Mouse (Mus musculus) ovary, postnatal 14 days (tissue): Measurements from ENCODE around the gene Gab1.

Experiments
- DNase-seq: peaks from one replicate; pipeline ENCODE4 v3.0.0; 2022; ENCODE audit warnings: low spot score

The Gab1 gene

DNA sequence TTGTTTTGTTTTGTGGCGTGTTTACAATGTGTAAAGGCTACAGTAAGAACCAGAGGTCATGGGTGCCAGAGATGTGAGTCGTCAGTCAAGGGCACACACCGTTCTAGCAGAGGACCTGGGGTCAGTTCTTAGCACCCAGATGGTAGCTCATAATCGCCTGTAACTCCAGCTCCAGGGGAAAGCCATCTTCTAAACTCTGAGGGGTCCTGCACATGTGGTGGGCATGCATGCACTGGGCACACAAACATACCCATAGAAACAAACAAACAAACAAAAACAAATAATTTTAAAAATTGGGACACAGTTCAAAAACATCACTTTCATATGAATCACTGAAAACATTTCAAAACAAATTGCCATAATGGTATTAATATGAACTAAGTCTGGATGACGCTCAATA, 69.9 kb downstream of the Gab1 start:
- DNase-seq: no peak

DNA sequence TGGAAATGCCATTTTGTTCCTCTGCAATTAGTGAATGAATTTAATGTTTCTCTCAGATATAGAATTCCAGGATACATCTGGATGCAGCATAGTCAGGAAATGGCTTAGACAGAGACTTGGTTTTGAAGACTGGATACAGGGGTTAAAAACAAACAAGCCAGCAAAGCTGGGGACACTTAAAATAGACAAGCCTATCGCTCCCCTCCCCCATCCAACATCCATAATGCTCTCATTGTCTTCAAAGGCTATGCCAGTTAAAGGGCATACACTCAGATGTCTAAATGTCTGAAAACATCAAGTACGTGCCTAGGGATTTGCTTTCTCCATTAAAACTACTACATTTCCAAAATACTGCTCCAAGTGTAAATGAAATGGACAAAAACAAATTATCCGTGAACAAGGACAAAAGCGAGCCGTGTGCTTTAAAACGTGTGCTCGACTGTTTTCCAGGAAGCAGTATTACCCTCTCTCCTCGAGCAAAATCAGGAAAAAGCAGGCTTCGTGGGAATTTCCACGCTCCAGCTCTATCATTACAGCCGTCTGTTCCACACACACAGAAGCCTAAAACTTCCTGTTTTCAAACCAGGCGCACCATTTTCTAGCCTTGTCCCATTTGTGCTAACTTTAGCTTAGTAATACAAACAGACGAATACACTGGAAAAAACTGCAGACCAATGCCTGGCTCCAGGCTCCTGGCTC, 72.4 kb downstream of the Gab1 start:
- DNase-seq: no peak

DNA sequence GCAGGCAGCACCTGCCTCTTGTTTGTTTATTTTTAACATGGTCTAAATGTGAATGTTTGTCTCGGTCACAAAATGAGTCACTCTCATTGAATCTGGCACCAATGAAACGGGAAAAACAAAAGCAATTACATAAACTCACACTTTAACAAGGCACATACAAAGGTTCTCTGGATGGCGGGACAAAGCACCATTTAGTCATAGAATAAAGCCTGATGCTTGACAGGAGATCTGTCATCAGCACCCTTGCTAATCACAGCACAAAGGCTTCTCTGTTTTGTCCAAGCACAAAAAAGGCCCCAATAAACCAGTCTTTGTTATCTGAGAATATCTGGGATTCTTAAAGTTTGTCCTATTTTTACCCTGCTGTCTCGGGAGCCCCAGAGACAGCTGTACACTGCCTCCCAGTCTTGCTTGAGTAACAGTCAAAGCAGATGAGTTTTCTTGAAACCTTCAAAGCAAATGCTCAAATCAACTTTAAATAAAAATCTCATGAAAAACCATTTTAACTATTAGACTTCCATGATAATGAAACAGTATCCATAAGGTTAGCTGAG, 76.2 kb downstream of the Gab1 start:
- DNase-seq: no peak

DNA sequence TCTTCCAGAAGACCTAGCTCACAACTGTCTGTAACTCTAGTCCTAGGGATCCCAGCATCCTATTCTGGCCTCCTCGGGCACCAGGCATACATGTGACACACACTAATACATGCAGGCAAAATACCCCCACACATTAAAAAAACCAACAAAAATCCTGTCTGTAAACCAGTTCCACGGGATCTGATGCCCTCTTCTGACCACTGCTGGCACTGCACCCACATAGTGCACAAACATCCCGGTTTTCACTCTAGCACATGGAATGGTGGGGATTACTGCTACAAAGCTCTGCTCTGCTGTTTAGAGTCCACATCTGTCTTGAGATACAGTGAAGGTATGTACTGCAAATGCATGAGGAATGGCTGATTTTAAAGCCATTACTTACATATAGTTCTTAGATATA, 81.5 kb downstream of the Gab1 start:
- DNase-seq: no peak

DNA sequence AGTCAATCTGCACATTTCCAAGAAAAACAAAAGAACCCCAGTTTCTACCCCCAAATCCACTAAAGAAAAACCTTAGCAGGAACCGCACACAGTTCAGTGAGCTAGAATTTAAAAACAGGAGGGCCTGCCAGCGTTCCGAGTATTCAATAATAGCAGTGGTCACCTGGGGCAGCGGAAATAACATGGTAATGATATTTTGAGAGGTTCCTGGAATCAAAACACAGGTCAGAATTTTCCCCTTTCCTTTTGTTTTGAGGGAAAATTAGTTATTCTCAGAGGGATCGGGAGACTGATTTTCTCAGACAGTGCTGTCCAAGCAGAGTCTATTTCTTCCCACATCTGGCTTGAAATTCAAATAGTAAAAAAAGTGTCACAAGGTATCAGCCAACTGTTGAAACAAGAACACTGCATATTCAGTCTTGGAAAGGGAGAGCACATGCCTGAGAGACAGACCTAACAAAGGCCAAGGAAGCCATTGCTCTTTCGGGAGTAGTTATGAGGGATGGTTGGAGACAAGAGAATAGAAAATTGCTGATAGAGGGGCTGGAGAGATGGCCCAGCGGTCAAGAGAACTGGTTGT, 82.0 kb downstream of the Gab1 start:
- no peak for DNase-seq

DNA sequence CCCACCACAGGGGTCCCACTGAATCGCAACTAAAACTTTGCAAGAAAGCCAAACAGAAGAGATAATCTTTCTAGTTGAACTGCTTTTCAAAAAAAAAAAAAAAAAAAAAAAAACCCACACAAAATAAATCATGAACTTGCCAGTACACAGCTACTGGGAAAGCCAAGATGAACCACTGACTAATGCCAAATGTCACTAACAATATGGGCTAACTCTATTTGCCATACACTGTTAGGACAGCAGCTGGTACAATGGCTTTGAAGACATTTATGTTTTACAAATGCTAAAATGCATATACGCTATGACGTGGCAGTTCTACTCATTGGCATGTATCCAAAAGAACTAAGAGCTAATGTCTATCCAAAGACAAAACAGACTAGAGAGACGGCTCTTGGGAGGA, 84.2 kb downstream of the Gab1 start:
- DNase-seq: no peak

DNA sequence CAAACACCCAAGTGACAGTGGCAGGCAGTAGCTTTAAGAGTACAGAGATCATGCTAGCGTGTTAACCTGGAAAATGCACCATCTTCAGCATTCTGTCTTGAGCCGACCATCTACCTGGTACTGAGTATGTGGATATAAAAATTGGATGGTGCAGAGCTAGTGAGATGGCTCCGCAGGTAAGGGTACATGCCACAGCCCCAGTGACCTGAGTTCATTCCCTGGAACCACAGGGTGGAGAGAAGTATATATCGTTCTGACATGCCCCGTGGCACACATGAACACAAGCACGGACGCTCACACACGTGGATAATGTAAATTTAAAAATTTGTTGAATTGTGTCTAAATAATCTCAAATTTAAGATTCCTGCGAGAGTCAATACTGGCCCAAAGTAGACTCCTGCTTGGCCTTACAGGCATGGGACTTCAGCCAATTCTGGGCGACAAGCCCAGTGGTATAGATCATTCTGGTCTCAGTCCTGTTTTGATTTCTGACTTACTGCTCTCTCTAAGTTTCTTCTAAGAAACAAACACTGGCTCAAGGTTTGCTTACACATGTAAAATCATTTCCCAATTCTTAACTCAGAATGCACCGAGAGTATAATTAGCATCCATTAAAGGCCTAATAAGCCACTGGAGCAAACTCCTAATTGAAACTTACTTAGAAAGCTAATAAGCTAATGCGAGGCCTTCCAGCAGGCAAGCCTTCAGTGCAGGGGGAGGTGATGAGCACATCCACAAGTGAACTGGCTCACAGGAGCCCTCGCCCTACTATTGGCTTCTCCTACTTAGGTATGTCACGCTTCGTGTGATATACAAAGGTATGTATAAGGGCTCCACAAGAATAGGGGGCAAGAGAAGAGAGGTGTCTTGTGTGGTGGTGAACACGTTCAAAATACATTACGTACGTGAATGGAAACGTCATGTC, 85.5 kb downstream of the Gab1 start:
- no peak for DNase-seq

DNA sequence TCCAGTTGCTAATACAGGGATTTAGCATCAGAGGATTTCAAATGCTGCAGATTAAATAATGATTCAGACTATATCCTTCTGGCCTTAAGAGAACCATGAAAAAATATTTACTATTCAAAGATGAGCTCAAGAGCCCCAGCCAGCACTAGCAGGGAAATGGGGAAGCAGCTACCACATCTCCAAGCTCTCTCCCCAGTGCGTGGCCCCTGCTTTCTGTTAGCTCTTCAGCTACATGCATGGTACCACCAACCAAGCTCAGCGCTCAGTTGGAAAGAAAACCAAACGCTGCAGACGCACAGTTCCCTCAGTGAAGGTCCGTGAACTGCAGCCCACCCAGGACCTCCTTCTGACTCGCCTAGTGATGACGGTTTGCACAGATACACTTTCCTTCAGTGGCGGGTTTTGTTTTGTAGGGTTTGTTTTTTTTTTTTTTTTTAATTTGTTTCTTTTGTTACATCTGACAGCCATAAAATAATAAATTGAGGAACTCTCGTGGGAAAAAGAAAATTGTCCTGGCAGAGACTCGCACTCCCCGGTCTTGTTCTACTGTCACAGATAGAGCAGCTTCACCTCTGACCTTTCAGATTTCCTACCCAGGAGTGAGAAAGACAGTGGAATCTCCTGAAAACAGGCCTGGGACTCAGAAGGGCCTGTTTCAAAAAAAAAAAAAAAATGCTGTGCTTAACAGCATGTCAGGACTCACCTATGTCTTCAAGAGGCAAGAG, 86.4 kb downstream of the Gab1 start:
- no peak for DNase-seq

DNA sequence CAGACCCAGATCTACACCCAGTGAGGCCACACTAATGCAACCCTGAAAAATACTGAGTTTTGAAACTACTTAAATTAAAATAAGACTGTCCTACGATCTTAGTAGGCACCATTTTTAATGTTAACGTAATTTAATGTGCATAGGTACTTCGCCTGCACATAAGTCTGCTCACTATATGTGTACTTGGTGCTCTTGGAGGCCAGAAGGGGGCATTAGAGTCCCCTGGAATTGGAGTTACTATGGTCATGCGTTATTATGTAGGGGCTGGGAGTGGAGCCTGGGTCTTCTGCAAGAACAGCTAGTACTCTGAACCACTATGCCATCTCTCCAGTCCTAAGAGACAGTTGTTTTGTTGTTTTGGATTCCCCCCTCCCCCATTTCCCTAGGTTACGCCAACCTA, 88.1 kb downstream of the Gab1 start:
- DNase-seq: no peak

DNA sequence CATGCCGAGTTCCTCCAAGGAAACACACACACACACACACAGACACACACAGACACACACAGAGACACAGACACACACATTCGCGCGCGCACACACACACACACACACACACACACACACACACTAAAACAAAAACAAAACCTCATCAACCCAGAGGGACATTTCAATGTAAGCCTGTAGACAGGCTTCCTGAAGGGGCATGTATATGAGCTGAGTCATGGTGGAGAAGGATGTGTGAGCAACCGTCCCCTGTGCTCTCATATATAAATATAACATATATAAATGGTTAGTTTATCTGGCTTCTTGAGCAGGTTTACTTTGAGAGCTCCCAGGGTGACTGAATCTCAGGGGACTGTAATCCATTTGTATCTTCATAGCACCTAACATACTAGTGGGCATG, 91.0 kb downstream of the Gab1 start:
- DNase-seq: no peak

DNA sequence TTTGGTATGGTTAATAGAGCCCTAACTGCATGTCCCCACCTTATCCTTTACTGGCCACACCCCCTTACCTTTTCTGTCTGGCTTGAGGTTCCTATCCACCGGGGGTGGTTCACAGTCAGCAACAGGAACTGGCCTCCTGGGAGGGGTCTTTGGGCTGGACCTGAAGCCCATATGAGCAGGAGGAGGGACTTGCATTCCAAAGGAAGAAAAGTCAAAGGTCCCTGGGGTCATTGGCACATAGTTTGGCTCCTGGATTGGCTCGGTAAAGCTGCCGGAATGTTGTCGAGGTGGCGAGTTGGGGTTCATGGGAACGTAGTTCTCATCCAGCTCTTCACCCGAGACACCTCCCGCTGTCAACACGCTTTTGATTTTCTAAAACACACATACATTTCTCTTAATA, 95.8 kb downstream of the Gab1 start:
- no peak for DNase-seq

DNA sequence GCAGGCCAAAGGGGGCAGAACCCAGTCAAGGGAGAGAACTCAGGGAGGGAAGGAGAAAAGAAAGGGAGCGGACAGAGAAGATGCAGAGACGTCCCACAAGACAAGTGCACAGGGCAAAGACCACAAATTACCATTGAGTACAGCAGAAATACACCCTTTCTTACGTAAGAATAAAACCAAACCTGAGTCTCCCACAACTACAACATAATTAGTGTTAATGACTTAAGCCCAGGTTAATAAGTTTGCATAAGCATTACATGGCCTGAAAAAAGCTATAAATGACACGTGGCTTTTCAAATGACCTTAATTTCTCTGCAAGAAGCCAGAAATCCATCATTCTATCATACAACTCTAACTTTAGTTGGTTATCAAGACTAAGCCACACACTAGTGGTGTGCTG, 97.0 kb downstream of the Gab1 start:
- DNase-seq: no peak

DNA sequence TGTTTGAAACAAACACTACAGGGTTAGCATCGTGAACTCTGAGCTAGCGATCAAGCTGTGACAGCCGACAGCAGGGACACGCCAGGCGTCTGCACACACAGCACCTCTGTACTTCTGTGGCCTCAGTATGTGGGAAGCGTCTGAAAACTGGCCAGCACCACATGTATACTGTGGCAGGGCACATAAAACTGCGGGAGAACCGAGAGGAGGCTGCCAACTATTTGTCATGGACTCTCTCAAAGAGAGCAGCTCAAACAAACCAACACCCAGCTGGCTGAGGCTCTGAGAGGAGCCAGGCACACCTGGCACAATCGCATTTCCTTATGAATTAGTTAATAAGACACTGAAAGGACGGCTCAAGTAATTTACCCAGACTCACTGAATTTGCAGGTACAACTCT, 99.0 kb downstream of the Gab1 start:
- DNase-seq: no peak

DNA sequence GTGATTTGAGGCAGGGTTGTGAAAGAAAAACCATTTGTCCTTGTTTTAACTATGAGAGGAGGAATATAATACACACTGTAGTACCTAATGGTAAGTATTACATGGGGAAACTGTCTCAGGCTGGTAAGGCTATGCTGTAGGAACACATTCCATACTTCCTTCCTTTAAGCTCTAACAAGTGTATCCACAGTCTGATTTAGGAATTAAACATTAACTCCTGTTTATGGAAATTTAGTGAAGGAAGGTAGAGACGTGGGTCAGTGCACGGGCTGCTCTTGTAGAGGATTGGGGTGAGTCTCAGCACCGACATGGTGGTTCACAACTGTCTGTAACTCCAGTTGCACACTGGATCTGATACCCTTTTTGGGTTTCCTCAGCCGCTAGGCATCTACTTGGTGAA, 100.0 kb downstream of the Gab1 start:
- DNase-seq: no peak

DNA sequence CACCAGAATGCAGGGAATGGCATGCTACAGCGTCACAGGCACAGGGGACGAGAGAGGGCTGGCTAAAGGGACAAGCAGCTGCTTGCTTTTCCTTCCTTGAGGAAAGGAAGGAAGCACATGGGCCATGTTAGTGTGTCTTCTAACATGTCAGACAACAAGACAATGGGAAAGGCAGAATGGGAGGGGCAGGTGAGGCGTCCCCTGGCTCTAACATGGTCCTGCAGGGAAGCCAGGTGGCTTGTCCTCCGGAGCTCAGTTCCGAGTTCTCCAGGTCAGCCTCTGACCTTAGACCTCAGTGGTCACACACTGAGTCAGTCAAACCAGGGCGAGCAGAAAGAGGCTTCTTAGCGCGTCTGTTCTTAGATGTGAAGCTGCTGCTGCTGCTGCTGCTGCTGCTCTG, 103.9 kb downstream of the Gab1 start:
- DNase-seq: no peak

DNA sequence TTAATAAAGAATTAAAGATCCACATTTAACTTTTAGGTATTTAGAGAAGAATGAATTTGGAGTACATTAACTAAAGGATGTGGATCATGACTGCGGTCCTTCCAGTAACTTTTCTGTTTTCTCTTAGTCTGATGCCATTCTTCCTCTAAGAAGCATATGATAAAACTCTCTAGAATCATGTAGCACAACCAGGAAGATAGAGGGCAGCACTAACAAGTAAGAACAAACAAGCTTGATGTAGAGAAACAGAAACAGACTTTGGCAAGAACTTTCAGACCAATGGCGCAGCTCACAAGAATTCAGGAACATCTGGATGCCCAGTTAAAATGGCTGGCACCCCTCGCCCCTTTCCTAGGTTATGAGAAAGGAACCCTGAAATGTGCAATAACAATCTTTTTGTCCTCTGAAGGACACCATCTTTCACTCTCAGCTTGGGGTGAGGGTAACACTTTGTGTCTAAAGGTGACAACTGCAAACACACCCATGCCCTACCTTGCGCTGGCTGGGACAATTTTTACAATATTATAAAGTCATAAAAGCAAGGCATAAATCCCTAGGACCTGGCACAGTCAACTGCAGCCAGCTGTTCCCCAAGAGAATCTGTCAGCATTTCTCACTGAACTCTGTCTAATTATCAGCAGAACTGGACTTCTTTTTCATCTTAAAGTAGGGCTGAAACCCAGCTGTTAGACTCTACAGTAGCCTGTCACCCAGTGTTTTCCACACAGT, 107.4 kb downstream of the Gab1 start:
- DNase-seq: no peak

DNA sequence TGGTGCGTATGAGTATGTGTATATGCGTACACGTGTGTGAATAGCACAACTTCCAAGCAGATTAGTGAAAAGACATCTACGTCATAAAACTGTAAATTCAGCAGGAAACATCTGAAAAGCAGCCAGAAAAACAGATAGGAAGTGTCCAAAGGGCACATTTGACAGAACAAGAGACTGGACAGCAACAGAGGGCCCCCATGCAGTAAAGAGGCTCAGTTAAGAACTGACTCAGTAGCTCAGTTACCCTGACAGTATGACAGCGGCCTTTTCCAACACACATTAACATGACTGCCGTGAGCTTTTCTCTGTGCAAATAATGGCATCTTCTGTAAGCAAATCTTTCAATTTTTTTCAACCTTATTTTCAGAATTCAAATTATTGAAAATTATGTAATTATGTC, 111.9 kb downstream of the Gab1 start:
- DNase-seq: no peak

DNA sequence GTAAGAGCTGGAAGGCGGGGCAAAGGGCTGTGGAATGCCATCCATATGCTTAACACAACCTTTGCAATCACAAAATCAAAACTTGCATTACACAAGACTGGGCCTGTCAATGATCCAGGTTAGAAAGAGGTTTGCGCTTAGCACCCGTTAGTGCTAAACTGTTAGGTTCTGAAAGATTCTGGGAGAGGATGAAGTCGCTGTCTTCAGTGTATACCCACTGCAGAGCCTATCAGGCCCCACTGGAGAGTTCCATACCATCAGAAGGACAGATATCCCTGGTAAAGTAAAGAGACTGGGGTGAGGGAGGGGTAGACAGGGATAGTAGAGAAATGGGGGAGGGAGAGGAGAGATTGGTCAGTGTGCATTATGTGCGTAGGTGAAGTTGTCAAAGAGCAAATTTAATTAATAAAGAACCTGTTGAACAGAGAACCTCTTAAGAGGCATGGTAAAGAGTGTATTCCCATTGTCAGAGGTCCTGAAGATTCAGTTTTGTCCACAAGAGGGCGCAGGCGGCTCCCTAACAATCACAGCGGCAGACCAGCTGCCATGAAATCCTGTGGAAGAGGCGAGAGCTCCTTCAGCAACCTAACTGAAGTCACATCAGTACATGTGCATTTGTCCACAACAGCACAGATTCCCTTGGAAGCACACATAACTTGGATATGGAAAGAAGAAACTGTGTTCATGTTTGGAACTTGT, 127.2 kb downstream of the Gab1 start:
- peak; percentile 85 for DNase-seq

DNA sequence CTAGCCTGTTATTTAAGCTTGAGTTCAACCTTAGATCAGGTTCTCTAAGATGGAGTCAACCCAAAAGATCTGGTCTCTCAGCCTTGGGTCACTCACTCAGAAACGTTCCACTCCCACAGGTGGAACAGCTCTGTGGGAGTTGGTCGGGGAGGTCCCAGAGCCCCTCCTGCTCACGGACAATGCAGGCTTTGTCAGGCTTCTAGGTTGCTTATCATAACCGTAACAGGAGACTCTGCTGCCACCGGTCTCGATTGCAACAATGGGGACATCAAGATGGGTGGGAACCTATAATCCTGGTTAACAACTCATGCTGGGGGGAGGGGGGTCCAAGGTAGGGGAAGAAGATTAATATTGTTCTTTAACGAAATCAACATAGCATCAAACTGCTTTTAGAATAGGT, 127.9 kb downstream of the Gab1 start:
- no peak for DNase-seq

DNA sequence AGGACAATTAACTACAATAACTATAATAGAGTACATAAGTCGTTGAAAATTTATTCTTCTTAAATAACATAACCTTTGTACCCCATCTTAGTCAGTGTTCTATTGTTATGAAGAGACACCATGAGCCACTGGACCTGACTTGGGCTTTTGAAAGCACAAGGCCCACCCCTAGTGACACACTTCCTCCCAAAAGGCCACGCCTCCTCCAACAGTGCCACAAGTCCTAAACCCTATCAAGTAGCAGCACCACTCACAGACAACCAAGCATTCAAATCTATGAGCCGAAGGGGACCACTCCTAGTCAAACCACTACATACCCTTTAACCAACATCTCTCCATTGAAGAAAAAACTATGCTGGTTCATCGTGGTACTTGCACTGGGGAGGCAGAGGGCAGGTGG, 131.2 kb downstream of the Gab1 start:
- no peak for DNase-seq

DNA sequence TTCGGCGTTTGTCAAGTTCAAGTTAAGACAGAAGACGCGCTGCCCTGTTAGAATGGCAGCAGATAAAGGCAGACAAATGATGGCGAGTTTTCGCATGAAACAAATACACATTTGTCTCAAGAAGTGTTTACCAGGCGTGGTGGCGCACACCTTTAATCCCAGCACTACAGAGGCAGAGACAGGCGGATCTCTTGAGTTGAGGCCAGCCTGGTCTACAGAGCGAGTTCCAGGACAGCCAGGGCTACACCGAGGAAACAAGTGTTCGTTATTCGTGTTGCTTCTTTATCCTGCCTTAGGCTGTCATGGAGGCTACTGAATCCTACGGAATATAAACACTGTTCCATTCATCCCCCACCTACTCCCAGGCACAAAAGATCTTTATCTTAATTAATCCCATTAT, 140.4 kb downstream of the Gab1 start:
- peak; percentile 6 for DNase-seq
